Mouse (Mus musculus): ENCODE data around the gene Lrrn4cl. TPM values are rescaled to one million over a fixed set of nuclear protein-coding genes. Genes with fewer than 3 reads are reported as not detected.
"Not testable (repeated sequence)": the region's sequence is repeated elsewhere in the genome, so short reads cannot be mapped to it uniquely, and the experiment has no call there.

Lrrn4cl gene
- 0.74 and 0.84 TPM in 2 replicates for polyA plus RNA-seq (2012; rRNA removed)

DNA sequence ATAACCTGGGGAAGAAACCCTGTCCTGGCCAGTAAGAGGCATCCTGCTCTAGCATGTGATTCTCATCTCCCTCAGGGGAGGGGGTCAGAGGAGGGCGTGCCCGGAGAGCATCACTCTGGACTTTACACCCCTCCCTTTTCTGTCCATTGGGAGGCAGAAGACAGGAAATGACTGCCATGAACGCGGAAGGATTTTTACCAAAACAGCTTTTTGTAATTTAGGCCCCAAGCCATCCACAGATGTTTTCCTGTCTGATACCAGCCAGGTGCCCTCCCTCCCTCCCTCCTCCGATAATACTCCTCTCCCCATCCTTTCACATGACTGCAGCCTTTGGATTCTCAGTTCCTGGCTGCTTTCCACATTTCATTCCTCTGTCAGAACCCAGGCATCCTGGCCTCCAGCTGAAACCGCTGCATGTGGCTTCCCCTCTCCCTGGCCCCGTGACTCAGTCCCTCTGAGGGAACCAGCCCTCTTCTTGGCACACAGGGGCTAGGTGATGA lies at the start of gene Lrrn4cl:
Lrrn4cl (plus strand) TSS at position 367 of the 500 bp plus-strand sequence.
- no peak for DNase-seq (ENCODE audit: low read depth, low spot score)
- WGBS, result 27% methylated on average over 7 of the region's 7 CpGs

DNA sequence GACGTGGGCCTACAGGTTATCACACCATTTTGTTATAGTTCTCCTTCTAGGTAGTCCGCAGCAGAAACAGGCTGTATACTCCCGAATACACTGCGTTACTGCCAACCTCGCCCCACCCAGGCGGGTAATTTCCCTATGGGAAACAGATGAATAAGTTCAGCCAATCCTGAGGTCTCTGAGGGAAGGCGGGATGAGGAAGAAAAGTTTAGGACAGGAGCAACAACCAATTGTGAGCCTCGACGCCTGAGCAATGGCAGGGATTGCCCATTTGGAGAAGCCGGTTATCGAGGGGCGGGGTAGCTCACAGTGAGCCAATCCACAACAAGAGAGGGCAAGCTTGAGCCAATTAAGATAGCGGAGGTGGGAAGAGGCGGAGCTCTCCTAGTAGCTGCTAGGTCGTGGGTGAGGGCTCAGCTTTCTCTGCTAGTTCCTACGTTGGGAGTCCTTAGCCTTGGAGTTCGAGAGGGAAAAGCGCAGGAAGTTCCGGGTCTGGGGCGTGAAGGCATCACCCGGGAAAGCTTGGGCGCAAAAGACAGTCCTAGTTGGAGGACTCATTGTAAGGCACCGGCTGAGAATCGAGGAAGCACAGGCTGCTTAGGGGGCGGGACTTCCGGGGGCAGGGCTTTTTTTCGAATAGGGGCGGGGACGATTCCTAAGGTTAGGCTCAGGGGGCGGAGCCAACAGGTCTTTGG lies 48.3 kb upstream of the Lrrn4cl start, which contains the start of gene Zbtb3:
Zbtb3 (plus strand) TSS at position 426 of the 692 bp plus-strand sequence.
- under 1% methylated on average over 30 of the region's 30 CpGs for WGBS
- DNase-seq (ENCODE audit: low read depth, low spot score), result peak; percentile 99

DNA sequence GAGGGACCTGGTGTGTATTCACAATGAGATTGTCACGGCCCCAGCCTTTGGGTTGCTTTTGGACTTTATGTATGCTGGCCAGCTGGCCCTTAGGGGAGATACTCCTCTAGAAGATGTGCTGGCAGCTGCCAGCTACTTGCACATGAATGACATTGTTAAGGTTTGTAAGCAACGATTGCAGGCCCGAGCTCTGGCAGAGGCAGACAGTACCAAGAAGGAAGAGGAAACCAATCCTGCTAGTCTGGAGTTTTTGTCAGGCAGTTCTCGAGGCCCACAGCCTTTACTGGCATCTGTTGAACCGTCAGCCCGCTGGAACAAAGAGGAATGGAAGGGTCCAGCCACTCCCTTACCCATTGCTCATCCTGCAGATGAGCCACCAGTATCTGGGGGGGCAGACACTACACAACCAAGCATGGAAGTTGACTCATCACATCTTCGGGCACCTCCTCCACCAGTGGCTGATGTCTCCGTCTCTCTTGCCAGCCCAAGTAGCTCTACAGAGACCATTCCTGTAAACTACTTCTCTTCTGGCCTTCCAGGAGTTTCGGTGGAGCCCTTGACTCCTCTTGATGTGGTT lies 47.3 kb upstream of the Lrrn4cl start:
- 87% methylated on average over 9 of the region's 9 CpGs for WGBS
- DNase-seq (ENCODE audit: low read depth, low spot score), result no peak

DNA sequence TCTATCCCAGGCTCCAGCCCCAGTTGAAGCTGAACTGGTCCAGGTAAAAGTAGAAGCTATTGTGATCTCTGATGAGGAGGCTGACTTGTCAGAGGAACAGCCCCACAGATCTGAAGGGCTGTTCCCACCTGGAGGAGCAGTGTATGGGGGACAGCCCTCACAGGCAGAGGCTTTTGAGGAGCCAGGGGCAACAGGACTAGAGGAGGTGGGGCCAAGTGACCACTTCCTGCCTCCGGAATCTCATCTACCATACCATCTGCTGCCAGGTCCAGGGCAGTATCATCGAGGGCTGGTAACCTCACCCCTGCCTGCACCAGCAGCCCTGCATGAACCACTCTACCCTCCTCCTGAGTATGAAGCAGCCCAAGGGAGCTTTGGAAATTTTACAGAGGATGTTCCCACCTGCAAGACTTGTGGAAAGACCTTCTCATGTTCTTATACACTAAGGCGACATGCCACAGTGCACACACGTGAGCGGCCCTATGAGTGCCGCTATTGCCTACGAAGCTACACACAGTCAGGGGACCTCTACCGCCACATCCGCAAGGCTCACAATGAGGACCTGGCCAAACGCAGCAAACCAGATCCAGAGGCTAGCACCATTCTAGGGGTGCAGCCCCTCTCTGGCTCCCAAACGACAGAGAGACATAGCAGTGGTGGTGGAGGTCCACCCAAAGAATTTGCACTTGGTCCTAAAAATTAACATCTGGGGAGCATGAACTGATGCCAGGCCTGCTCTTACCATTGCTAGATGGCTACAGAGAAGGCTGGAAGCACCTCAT lies 46.5 kb upstream of the Lrrn4cl start:
- no peak for DNase-seq (ENCODE audit: low read depth, low spot score)
- 88% methylated on average over 11 of the region's 11 CpGs for WGBS

DNA sequence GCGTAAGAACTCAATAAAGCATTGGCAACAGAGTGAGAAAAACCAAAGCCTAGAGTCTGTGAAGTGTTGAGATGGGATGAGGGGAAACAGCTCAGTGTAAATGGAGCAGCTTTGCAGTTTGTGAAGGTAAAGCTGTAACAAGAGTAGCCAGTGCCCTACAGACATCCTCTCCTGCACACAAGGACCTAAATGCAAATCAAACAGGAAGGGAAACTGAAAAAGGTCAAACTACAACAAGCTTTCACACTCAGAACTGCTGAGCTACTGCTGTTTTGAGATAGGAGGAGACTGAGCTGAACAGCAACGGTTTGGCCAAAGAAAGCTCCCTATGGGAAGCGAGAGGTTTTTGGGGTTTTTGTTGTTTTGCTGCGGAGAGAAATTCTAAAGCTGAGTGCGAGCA lies 43.8 kb upstream of the Lrrn4cl start:
- DNase-seq (ENCODE audit: low read depth, low spot score), result no peak
- 90% methylated on average over 5 of the region's 5 CpGs for WGBS

DNA sequence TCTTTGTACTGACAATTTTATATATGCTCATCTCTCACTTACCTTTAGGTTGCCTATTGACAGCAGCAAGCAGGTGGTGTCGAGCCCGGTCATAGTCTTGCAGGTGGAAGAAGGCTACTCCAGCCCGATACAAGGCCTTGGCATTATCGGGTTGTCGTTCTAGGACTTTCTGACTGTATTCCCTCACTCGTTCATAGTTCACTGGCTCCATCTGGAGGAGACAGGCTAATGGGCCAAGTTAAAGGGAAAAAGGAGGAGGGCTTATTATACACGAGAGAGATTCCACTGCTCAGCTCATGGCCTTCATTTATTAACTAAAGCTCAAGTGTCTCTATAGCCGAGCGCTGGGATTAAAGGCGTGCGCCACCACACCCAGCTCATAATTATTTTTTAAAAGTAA lies 34.8 kb upstream of the Lrrn4cl start:
- 67% methylated on average over 11 of the region's 11 CpGs for WGBS
- DNase-seq (ENCODE audit: low read depth, low spot score), result no peak

DNA sequence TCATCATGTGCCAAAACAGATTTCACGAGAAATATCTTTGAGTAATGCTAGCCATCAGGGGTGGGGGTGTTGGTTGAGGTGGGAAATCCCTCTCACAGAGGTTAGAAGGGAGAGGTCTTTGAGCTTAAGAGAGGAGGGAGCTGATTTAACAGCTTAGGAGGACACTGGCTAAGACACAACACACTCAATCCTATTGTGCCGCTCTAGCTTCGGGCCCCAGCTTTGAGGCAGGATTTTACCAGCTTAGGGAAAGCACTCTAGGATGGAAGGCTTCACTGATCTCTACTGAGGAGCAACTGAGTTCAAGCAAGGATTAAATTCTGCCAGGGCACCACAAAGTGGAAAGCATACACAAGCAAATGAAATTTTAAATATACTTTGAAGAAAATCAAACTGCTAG lies 33.6 kb upstream of the Lrrn4cl start:
- WGBS, result 66% methylated on average over 3 of the region's 3 CpGs
- no peak for DNase-seq (ENCODE audit: low read depth, low spot score)

DNA sequence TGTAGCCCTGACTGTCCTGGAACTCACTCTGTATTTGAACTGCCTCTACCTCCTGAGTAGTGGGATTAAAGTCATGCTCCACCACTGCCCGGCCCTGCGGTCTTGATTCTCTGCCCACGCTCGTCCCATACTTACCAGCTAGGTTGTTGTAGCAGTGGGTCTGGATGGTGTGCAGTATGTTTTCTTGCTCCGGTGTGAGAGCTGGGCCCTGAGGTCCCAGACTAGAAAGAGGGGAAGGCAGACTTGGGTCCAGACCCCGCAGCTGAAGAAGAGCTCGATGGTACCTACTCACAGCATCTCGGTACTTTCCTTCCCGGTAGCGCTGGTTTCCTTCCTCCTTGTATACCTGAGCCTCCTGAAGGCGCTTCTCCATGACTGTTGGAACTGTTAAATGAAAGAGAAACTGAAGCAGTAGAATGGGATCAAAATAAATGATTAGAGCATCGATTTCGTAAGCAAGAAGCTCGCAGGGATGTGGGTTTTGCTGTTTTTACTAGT lies 32.2 kb upstream of the Lrrn4cl start:
- WGBS, result 5% methylated on average over 14 of the region's 14 CpGs
- no peak for DNase-seq (ENCODE audit: low read depth, low spot score)

DNA sequence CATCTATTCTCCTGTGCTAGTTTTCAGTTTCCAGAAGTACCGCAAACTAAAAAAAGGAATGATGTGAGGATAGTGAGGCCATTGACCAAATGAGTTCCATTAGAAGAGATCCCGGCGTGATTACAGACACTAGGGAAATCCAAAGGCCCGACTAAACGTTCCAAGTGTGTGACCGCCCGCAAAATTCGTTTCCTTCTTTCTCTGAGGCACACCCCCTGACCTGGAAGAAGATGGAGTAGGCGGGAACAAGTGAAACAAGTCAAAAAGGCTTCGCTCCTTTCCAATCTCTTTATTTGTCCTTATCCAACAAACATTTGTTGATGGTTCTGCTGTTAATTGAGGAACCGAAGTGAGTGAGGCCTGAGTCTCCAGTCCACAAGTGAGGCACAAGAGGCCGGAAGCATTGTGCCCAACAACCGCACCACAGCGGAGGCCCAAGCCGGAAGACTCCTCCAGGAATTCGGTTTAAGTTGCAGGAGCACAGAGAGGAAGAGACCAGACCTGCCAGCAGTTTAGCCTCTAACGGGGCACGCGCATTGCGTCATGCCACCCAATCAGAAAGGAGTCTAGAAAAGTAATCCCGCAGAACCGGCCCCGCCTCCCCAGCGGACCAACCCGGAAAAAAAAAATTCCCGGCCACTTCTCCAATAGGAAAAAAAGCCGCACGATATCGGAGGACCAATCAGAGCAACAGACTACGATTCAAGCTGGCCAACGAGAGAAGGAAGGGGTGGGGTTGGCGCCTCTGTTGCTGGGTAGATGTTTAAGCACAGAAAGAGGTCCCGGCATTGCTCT lies 31.6 kb upstream of the Lrrn4cl start, which contains the start of gene Ttc9c:
Ttc9c (minus strand) TSS at position 533 of the 795 bp plus-strand sequence.
- WGBS, result under 1% methylated on average over 33 of the region's 33 CpGs
- peak; percentile 95 for DNase-seq (ENCODE audit: low read depth, low spot score)

DNA sequence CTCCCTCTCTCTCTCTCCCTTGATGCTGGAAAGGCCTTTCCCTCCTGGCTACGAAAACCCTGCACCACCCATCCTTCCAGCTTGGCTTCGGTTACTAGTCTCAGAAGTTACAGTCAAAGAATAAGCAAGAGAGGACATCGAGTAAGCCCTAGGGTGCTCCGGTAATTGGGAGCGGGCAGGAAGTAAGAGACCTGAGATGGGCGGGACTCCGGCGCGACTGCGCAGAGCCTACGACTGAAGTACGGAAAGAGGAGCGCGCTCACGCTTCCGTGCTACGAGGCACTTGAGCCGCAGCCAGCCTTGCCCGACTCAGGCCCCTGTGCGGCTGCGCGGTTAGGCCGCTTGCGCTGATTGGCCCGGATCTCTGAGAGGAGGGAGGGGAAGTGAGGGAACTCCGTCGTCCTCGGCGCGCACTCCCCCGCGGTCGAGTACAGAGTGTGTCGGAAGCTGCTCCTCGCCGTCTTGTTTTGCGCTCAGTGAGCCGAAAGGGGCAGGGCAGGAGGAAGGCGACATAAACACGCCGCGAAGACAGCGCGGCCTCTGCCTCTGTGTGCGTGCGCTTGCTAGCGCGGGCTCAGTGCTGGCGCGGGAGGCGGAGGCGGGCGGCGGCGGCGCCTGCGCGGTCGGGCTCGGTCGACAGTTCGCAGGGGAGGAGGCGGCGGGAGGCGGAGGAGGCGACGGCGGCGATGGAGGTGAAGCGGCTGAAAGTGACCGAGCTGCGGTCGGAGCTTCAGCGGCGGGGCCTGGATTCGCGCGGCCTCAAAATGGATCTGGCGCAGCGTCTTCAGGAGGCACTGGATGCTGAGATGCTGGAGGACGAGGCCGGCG lies 30.8 kb upstream of the Lrrn4cl start, which contains the start of gene Hnrnpul2:
Hnrnpul2 (plus strand) TSS at position 415 of the 828 bp plus-strand sequence.
- under 1% methylated on average over 83 of the region's 83 CpGs for WGBS
- DNase-seq (ENCODE audit: low read depth, low spot score), result peak; percentile 94

DNA sequence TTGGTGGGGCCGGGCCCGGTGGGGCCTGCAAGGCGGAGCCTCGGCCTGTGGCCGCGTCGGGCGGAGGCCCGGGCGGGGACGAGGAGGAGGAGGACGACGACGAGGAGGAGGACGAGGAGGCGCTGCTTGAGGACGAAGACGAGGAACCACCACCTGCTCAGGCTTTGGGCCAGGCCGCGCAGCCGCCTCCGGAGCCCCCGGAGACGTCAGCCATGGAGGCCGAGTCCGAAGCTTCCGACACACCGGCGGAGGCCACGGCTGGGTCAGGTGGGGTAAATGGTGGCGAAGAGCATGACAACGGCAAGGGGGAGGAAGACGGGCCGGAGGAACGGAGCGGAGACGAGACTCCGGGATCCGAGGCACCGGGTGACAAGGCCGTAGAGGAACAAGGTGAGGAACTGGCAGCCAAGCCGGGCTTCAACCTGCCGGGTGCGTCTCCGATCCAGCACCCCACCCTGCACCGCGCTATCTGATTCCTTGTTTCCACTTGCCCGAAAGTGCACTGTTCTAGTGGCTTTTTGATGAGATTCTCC lies 30.1 kb upstream of the Lrrn4cl start:
- no peak for DNase-seq (ENCODE audit: low read depth, low spot score)
- 1% methylated on average over 48 of the region's 48 CpGs for WGBS

DNA sequence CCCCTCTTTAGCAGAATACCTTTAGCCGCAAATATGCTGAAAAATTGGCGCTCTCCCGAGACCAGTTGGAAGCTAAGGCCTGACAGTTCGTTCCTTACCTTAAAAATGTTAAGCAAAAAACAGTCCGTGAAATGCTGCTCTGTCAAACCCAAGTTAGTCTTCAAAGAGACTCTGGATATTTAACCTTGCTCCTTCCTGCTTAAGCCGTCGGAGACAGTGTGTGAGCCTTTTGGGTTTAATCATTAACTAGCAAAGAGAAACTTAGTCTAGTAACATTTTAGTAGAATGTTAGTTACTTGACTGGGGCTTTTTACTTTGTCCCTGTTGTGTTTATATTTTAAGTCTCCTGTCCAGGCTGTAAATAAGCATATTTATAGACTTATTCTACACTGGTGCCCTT lies 29.4 kb upstream of the Lrrn4cl start:
- WGBS, result under 1% methylated on average over 7 of the region's 7 CpGs
- DNase-seq (ENCODE audit: low read depth, low spot score), result no peak

DNA sequence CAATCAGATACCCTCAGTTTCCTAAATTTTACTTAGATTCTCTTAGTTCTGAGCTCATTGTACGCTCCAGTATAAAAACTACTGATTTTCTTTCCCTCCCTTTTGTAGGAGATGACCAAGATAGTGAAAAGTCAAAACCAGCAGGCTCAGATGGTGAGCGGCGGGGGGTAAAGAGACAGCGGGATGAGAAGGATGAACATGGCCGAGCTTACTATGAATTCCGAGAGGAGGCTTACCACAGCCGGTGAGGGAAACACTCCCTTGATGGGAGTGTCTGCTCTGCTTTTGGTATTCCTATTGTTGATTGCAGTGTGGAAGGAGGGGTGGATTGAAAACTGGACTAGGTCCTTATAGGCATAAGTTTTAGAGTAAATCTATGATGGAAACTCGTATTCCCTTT lies 27.9 kb upstream of the Lrrn4cl start:
- 36% methylated on average over 8 of the region's 8 CpGs for WGBS
- DNase-seq (ENCODE audit: low read depth, low spot score), result no peak

DNA sequence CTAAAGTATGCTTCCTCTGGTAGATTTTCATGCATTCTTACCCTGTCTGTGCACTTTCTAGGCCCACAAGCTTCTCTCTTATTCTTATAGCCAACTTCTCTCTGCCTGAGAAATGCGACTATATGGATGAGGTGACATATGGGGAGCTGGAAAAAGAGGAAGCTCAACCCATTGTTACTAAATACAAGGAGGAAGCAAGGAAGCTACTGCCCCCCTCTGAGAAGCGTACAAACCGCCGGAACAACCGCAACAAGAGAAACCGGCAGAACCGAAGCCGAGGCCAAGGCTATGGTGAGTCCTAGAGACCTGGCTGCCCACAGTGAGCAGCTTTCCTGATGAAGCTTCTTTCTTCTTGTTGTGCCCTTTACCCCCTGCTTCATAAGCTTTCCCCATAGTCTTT lies 20.9 kb upstream of the Lrrn4cl start, which contains the start of gene AC129217.1:
AC129217.1 (plus strand) TSS at position 114 of the 400 bp plus-strand sequence.
- DNase-seq (ENCODE audit: low read depth, low spot score), result no peak
- 81% methylated on average over 8 of the region's 8 CpGs for WGBS

DNA sequence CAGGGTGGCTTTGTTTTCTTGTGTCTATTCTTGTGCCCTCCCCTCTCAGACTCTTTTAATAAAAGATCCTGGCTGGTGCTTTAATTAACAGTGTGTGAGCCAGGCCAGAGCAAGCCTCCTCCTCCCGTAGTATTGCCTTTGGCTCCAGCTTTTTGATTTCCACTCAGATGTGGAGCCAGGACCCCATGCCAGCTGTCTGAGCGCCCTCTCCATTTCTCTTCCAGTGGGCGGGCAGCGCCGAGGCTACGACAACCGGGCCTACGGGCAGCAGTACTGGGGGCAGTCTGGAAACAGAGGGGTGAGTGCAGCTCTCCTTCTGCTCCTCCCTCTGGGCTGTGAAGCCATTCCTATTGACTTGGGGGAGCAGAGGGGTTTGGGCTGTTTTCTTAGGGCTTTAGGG lies 19.9 kb upstream of the Lrrn4cl start:
- 91% methylated on average over 8 of the region's 8 CpGs for WGBS
- DNase-seq (ENCODE audit: low read depth, low spot score), result no peak

DNA sequence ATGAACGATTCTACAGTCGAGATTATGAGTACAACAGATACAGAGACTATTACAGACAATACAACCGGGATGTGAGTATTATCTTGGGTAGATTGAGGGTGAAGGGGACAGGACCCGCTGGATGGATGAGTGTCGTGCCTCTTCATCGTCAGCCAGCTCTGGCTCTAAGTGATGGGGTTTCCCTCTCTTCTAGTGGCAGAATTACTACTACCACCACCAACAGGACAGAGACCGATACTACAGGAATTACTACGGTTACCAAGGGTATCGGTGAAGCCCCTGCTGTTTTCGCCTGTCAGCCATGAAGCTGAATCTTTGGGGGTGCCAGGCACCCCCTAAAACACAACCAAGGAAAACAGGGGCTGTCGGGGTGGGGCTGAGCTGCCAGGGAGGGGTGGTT lies 19.3 kb upstream of the Lrrn4cl start:
- WGBS, result 85% methylated on average over 11 of the region's 11 CpGs
- DNase-seq (ENCODE audit: low read depth, low spot score), result no peak

DNA sequence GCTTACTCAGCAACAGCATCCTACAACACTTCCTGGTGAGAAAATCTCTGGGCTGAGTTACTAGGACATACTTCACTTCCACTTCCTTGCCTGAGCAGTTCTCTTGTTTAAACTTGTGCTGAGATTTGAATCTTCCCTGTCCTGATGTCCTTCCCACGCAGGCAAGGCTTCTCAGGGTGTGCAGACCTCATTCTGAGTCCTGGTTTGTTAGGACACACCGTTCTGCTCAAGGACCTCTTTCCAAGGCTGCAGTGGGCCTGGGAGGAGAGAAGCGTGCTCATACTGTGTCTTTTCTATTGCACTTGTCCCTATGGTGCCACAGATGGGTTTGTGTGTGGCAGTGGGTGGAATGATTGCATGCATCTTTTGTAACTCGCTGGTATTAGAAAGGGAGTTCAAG lies 17.6 kb upstream of the Lrrn4cl start:
- DNase-seq (ENCODE audit: low read depth, low spot score), result no peak
- WGBS, result 85% methylated on average over 4 of the region's 4 CpGs

DNA sequence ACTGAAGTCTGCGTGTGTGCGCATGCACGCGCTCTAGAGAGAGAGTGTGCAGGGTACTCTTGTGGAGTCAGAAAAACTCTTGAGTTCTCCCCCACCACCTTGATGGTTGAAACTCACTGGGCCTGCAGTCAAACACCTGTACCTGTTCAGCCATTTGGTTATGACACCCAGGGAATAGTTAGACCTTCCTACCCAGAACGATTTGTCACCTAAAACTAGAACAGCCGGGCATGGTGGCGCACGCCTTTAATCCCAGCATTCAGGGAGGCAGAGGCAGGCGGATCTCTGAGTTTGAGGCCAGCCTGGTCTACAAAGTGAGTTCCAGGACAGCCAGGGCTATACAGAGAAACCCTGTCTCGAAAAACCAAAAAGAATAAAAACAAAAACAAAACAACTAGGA lies 14.2 kb upstream of the Lrrn4cl start:
- 95% methylated on average over 10 of the region's 10 CpGs for WGBS
- not testable (repeated sequence) for DNase-seq (ENCODE audit: low read depth, low spot score)
